Mouse (Mus musculus): ENCODE results near the gene Cib3. TPM values are rescaled to one million over a fixed set of nuclear protein-coding genes. Genes with fewer than 3 reads are reported as not detected.

The Cib3 gene
- total and polyA plus RNA-seq, 3 experiments = not detected

- H3K36me3 ChIP-seq (replicated peaks in 1 of 2; ENCODE audit: control insufficient read depth in 1 of 2, insufficient read depth in 1 of 2, low read length in 1 of 2) = peaks cover 89 to 95% of the 10 kb centered on the region in 2 experiments
- dilution Hi-C loops (cut with MboI; ENCODE audit: extremely low pct_ligation_motif_present, extremely low pct_unique_long_range_greater_than_20kb, low sequenced_read_pairs) (no loop called here), in situ Hi-C loops (cut with MboI; ENCODE audit: low pct_ligation_motif_present, low pct_unique_long_range_greater_than_20kb, low sequenced_read_pairs) (loop anchor here (5.0 kb wide), 1 partner anchor 40 kb away; the partner anchor contains the start of gene Fam32a)
- DNase-seq (ENCODE audit: extremely low read depth) = peak; percentile 74
- no peaks in the 10 kb centered on the region for H3K9me3 ChIP-seq (replicated peaks; ENCODE audit: low read length)
- H3K79me2 ChIP-seq (replicated peaks; ENCODE audit: control insufficient read depth, extremely low read depth, insufficient read depth, poor library complexity, severe bottlenecking) = no peaks in the 10 kb centered on the region
- H3K4me3 ChIP-seq (replicated peaks in 1 of 3; ENCODE audit: low read depth in 2 of 3, low read length in 2 of 3, poor library complexity in 1 of 3) = no peak overlapping the region
- no peak overlapping the region for H3K9ac ChIP-seq (ENCODE audit: insufficient read depth, low read depth)
- H3K4me2 ChIP-seq (ENCODE audit: insufficient read depth, low read depth, poor library complexity, severe bottlenecking) = no peak overlapping the region
- H3K4me1 ChIP-seq (ENCODE audit: control insufficient read depth in 1 of 2, insufficient read depth in 2 of 2) = peaks cover 0 to 14% of the 10 kb centered on the region in 2 experiments; a peak in 2 of 4 replicates
- H3K27me3 ChIP-seq (replicated peaks) = no peaks in the 10 kb centered on the region
- peak; percentile 91 for TF ChIP-seq RAD21 (IDR thresholded peaks at IDR 0.05; ENCODE audit: low read depth, low read length)
- TF ChIP-seq HCFC1 (IDR thresholded peaks at IDR 0.05; ENCODE audit: low read depth, low read length) = no peak
- TF ChIP-seq MEF2A (IDR thresholded peaks at IDR 0.05; ENCODE audit: borderline replicate concordance, low read depth, low read length) = no peak
- TF ChIP-seq POLR2A (IDR thresholded peaks at IDR 0.05; ENCODE audit: low read depth, low read length) = no peak
- TF ChIP-seq IRF4 (IDR thresholded peaks at IDR 0.05; ENCODE audit: low read depth, low read length) = 0 out of 2 replicates have a peak, but pooled peaks have one; percentile 30
- TF ChIP-seq NELFE (IDR thresholded peaks at IDR 0.05; ENCODE audit: low read depth, low read length) = 0 out of 2 replicates have a peak, but pooled peaks have one; percentile 41
- no peak for TF ChIP-seq JUND (conservative IDR thresholded peaks at IDR 0.05; ENCODE audit: low read depth, low read length)
- no peak for TF ChIP-seq BHLHE40 (IDR thresholded peaks at IDR 0.05; ENCODE audit: low read depth, low read length)
- TF ChIP-seq GABPA (IDR thresholded peaks at IDR 0.05; ENCODE audit: insufficient replicate concordance, low read depth, low read length) = no peak
- TF ChIP-seq EP300 (IDR thresholded peaks at IDR 0.05; ENCODE audit: low read length) = no peak
- TF ChIP-seq MAZ (IDR thresholded peaks at IDR 0.05; ENCODE audit: low read depth, low read length) = no peak
- no peak for TF ChIP-seq UBTF (IDR thresholded peaks at IDR 0.05; ENCODE audit: low read depth, low read length)
- no peak for TF ChIP-seq MAFK (IDR thresholded peaks at IDR 0.05; ENCODE audit: insufficient replicate concordance, low read length)
- no peak for TF ChIP-seq POLR2AphosphoS2 (IDR thresholded peaks at IDR 0.05; ENCODE audit: low read depth, low read length)
- no peak for TF ChIP-seq RCOR1 (conservative IDR thresholded peaks at IDR 0.05; ENCODE audit: low read depth, low read length)
- TF ChIP-seq CTCF (conservative IDR thresholded peaks at IDR 0.05 in 1 of 2, IDR thresholded peaks at IDR 0.05 in 1 of 2; ENCODE audit: low read depth in 2 of 2, low read length in 2 of 2) = peak; percentile 66 to 86
- TF ChIP-seq ZMIZ1 (IDR thresholded peaks at IDR 0.05; ENCODE audit: low read depth, low read length) = no peak
- peak; percentile 80 for TF ChIP-seq SMC3 (IDR thresholded peaks at IDR 0.05; ENCODE audit: low read depth, low read length)
- TF ChIP-seq MYC (IDR thresholded peaks at IDR 0.05; ENCODE audit: low read depth, low read length) = no peak
- TF ChIP-seq ZNF384 (IDR thresholded peaks at IDR 0.05; ENCODE audit: low read depth, low read length) = no peak
- TF ChIP-seq USF2 (conservative IDR thresholded peaks at IDR 0.05; ENCODE audit: low read depth, low read length) = no peak
- peak; percentile 26 for TF ChIP-seq ZC3H11A (IDR thresholded peaks at IDR 0.05; ENCODE audit: low read depth, low read length)
- no peak for TF ChIP-seq TCF12 (IDR thresholded peaks at IDR 0.05; ENCODE audit: low read depth, low read length)
- TF ChIP-seq ETS1 (conservative IDR thresholded peaks at IDR 0.05; ENCODE audit: low read depth, low read length) = no peak
- TF ChIP-seq USF1 (IDR thresholded peaks at IDR 0.05; ENCODE audit: low read depth, low read length) = no peak
- TF ChIP-seq MAX (IDR thresholded peaks at IDR 0.05; ENCODE audit: low read length) = 0 out of 2 replicates have a peak, but pooled peaks have one; percentile 15
- no peak for TF ChIP-seq ELF1 (IDR thresholded peaks at IDR 0.05; ENCODE audit: low read depth, low read length)
- H3K27ac ChIP-seq (ENCODE audit: insufficient read depth, low read depth) = no peak overlapping the region
Observed at GRCm38 (mm10) chr8:72177346-72177925, 35.2 kb downstream of the Cib3 start.

Data from CH12.LX (cell line).